Mouse (Mus musculus): ENCODE results near the gene H2afy. TPM values are rescaled to one million over a fixed set of nuclear protein-coding genes. Genes with fewer than 3 reads are reported as not detected.

The H2afy gene
- polyA plus RNA-seq, 1 experiment from 2014 or later: 578 TPM

GRCm38 (mm10) chr13:56125632-56126031 is 10.5 kb downstream of the H2afy start:
- DNase-seq (ENCODE audit: low spot score): no peak

GRCm38 (mm10) chr13:56123075-56123474 is 13.1 kb downstream of the H2afy start:
- no peaks in the 10 kb centered on the region for H3K9me3 ChIP-seq (ENCODE audit: control insufficient read depth, low read length)
- H3K9ac ChIP-seq (ENCODE audit: low read depth, low read length): no peak overlapping the region
- WGBS: 93% methylated on average over 5 of the region's 5 CpGs
- H3K4me2 ChIP-seq (replicated peaks; ENCODE audit: low read depth, low read length): no peak overlapping the region
- H3K27ac ChIP-seq (ENCODE audit: low read depth, low read length): no peak overlapping the region
- peaks cover 25% of the 10 kb centered on the region; the same call in 1 of the 2 replicates for H3K36me3 ChIP-seq (ENCODE audit: control insufficient read depth, insufficient read depth, low read length)
- ATAC-seq (ENCODE audit: low FRiP score): no peak
- no peak overlapping the region for H3K4me3 ChIP-seq (ENCODE audit: low read depth, low read length)
- no peak for DNase-seq (ENCODE audit: low spot score)
- no peaks in the 10 kb centered on the region for H3K27me3 ChIP-seq (ENCODE audit: control insufficient read depth, insufficient read depth, low read length)
- H3K4me1 ChIP-seq (replicated peaks; ENCODE audit: control insufficient read depth, insufficient read depth, low read length): no peaks in the 10 kb centered on the region

More at GRCm38 (mm10) chr13:56125632-56126031, 10.5 kb downstream of the H2afy start:
- Histone ChIP-seq H3K27ac (ENCODE audit: low read depth, low read length) (no peak overlapping the region), H3K4me2 (replicated peaks; ENCODE audit: low read depth, low read length) (no peak overlapping the region), H3K36me3 (ENCODE audit: control insufficient read depth, insufficient read depth, low read length) (peaks cover 31% of the 10 kb centered on the region), H3K9ac (ENCODE audit: low read depth, low read length) (no peak overlapping the region), H3K4me3 (ENCODE audit: low read depth, low read length) (no peak overlapping the region), H3K9me3 (ENCODE audit: control insufficient read depth, low read length) (no peaks in the 10 kb centered on the region), H3K27me3 (ENCODE audit: control insufficient read depth, insufficient read depth, low read length) (no peaks in the 10 kb centered on the region), H3K4me1 (replicated peaks; ENCODE audit: control insufficient read depth, insufficient read depth, low read length) (no peaks in the 10 kb centered on the region)
- WGBS: 94% methylated on average over 10 of the region's 10 CpGs
- no peak for ATAC-seq (ENCODE audit: low FRiP score)

GRCm38 (mm10) chr13:56117991-56118765 is 18.0 kb downstream of the H2afy start:
- DNase-seq (ENCODE audit: low spot score) (no peak), ATAC-seq (ENCODE audit: low FRiP score) (no peak)
- no peak overlapping the region for H3K4me2 ChIP-seq (replicated peaks; ENCODE audit: low read depth, low read length)
- no peaks in the 10 kb centered on the region for H3K9me3 ChIP-seq (ENCODE audit: control insufficient read depth, low read length)
- H3K36me3 ChIP-seq (ENCODE audit: control insufficient read depth, insufficient read depth, low read length): peaks cover 5% of the 10 kb centered on the region; the same call in 1 of the 2 replicates
- H3K9ac ChIP-seq (ENCODE audit: low read depth, low read length): no peak overlapping the region
- no peaks in the 10 kb centered on the region for H3K27me3 ChIP-seq (ENCODE audit: control insufficient read depth, insufficient read depth, low read length)
- no peaks in the 10 kb centered on the region for H3K4me1 ChIP-seq (replicated peaks; ENCODE audit: control insufficient read depth, insufficient read depth, low read length)
- H3K4me3 ChIP-seq (ENCODE audit: low read depth, low read length): no peak overlapping the region
- H3K27ac ChIP-seq (ENCODE audit: low read depth, low read length): no peak overlapping the region
- WGBS: 89% methylated on average over 9 of the region's 9 CpGs

- H3K27ac ChIP-seq (ENCODE audit: low read depth, low read length): no peak overlapping the region
- H3K27me3 ChIP-seq (ENCODE audit: control insufficient read depth, insufficient read depth, low read length): no peaks in the 10 kb centered on the region
- 72% methylated on average over 3 of the region's 3 CpGs for WGBS
- DNase-seq (ENCODE audit: low spot score) (no peak), ATAC-seq (ENCODE audit: low FRiP score) (no peak)
- 0 out of 2 replicates have a peak, but pooled peaks cover 7% of the 10 kb centered on the region for H3K36me3 ChIP-seq (ENCODE audit: control insufficient read depth, insufficient read depth, low read length)
- H3K9ac ChIP-seq (ENCODE audit: low read depth, low read length): no peak overlapping the region
- H3K4me1 ChIP-seq (replicated peaks; ENCODE audit: control insufficient read depth, insufficient read depth, low read length): no peaks in the 10 kb centered on the region
- no peak overlapping the region for H3K4me2 ChIP-seq (replicated peaks; ENCODE audit: low read depth, low read length)
- H3K4me3 ChIP-seq (ENCODE audit: low read depth, low read length): no peak overlapping the region
- no peaks in the 10 kb centered on the region for H3K9me3 ChIP-seq (ENCODE audit: control insufficient read depth, low read length)
Observed at GRCm38 (mm10) chr13:56115906-56116305, 20.3 kb downstream of the H2afy start.

GRCm38 (mm10) chr13:56115386-56115785 is 20.8 kb downstream of the H2afy start:
- Histone ChIP-seq H3K9me3 (ENCODE audit: control insufficient read depth, low read length) (no peaks in the 10 kb centered on the region), H3K36me3 (ENCODE audit: control insufficient read depth, insufficient read depth, low read length) (0 out of 2 replicates have a peak, but pooled peaks cover 7% of the 10 kb centered on the region), H3K4me1 (replicated peaks; ENCODE audit: control insufficient read depth, insufficient read depth, low read length) (no peaks in the 10 kb centered on the region), H3K27ac (ENCODE audit: low read depth, low read length) (no peak overlapping the region), H3K9ac (ENCODE audit: low read depth, low read length) (no peak overlapping the region), H3K4me3 (ENCODE audit: low read depth, low read length) (no peak overlapping the region), H3K27me3 (ENCODE audit: control insufficient read depth, insufficient read depth, low read length) (no peaks in the 10 kb centered on the region), H3K4me2 (replicated peaks; ENCODE audit: low read depth, low read length) (no peak overlapping the region)
- 73% methylated on average over 9 of the region's 9 CpGs for WGBS
- ATAC-seq (ENCODE audit: low FRiP score) (no peak), DNase-seq (ENCODE audit: low spot score) (no peak)

- H3K36me3 ChIP-seq (ENCODE audit: control insufficient read depth, insufficient read depth, low read length): 0 out of 2 replicates have a peak, but pooled peaks cover 7% of the 10 kb centered on the region
- DNase-seq (ENCODE audit: low spot score) (no peak), ATAC-seq (ENCODE audit: low FRiP score) (no peak)
- WGBS: 73% methylated on average over 19 of the region's 19 CpGs
- H3K9me3 ChIP-seq (ENCODE audit: control insufficient read depth, low read length): no peaks in the 10 kb centered on the region
- no peak overlapping the region for H3K4me3 ChIP-seq (ENCODE audit: low read depth, low read length)
- no peak overlapping the region for H3K27ac ChIP-seq (ENCODE audit: low read depth, low read length)
- no peak overlapping the region for H3K9ac ChIP-seq (ENCODE audit: low read depth, low read length)
- H3K27me3 ChIP-seq (ENCODE audit: control insufficient read depth, insufficient read depth, low read length): no peaks in the 10 kb centered on the region
- H3K4me2 ChIP-seq (replicated peaks; ENCODE audit: low read depth, low read length): no peak overlapping the region
- no peaks in the 10 kb centered on the region for H3K4me1 ChIP-seq (replicated peaks; ENCODE audit: control insufficient read depth, insufficient read depth, low read length)
Observed at GRCm38 (mm10) chr13:56113431-56114248, 22.5 kb downstream of the H2afy start.

- H3K9me3 ChIP-seq (ENCODE audit: control insufficient read depth, low read length): no peaks in the 10 kb centered on the region
- no peak overlapping the region for H3K27ac ChIP-seq (ENCODE audit: low read depth, low read length)
- no peak for ATAC-seq (ENCODE audit: low FRiP score)
- no peak for DNase-seq (ENCODE audit: low spot score)
- no peak overlapping the region for H3K4me2 ChIP-seq (replicated peaks; ENCODE audit: low read depth, low read length)
- WGBS: 43% methylated on average over 13 of the region's 13 CpGs
- 0 out of 2 replicates have a peak, but pooled peaks cover 7% of the 10 kb centered on the region for H3K36me3 ChIP-seq (ENCODE audit: control insufficient read depth, insufficient read depth, low read length)
- no peaks in the 10 kb centered on the region for H3K27me3 ChIP-seq (ENCODE audit: control insufficient read depth, insufficient read depth, low read length)
- no peak overlapping the region for H3K4me3 ChIP-seq (ENCODE audit: low read depth, low read length)
- no peaks in the 10 kb centered on the region for H3K4me1 ChIP-seq (replicated peaks; ENCODE audit: control insufficient read depth, insufficient read depth, low read length)
- H3K9ac ChIP-seq (ENCODE audit: low read depth, low read length): no peak overlapping the region
Observed at GRCm38 (mm10) chr13:56112980-56113379, 23.2 kb downstream of the H2afy start.

DNA sequence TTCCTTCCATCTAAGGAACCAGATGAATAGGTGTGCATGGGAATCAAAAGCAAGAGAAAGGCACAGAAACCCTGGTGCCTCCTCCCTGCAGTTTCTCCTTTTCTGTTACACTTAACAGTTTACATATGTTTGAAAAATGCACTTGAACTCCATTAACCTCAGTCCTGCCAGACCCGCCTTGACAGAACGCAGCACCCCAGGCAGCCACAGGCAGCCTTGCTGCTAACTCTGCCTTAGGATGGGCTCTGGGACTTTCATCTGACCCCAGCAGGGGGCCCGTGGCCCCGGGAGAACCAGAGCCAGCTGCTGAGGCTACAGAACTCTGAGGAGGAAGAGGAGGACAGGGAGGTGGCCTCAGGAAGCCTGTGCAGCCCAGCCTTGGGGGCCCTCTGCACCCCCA is 23.7 kb downstream of the H2afy start:
- Histone ChIP-seq H3K4me1 (replicated peaks; ENCODE audit: control insufficient read depth, insufficient read depth, low read length) (no peaks in the 10 kb centered on the region), H3K9ac (ENCODE audit: low read depth, low read length) (no peak overlapping the region), H3K27ac (ENCODE audit: low read depth, low read length) (no peak overlapping the region), H3K4me3 (ENCODE audit: low read depth, low read length) (no peak overlapping the region), H3K9me3 (ENCODE audit: control insufficient read depth, low read length) (no peaks in the 10 kb centered on the region), H3K27me3 (ENCODE audit: control insufficient read depth, insufficient read depth, low read length) (no peaks in the 10 kb centered on the region), H3K36me3 (ENCODE audit: control insufficient read depth, insufficient read depth, low read length) (0 out of 2 replicates have a peak, but pooled peaks cover 4% of the 10 kb centered on the region), H3K4me2 (replicated peaks; ENCODE audit: low read depth, low read length) (no peak overlapping the region)
- no peak for ATAC-seq (ENCODE audit: low FRiP score)
- no peak for DNase-seq (ENCODE audit: low spot score)
- WGBS: 36% methylated on average over 4 of the region's 4 CpGs
